Mouse (Mus musculus) heart, postnatal 0 days (tissue): ENCODE results near the gene Gsx1.

Experiments
- CTCF ChIP-seq: IDR thresholded peaks from 2 replicates; pipeline ENCODE4 v1.5.1; 2016; ENCODE audit warnings: antibody characterized with exemption, control low read depth, low read depth
- EP300 ChIP-seq: IDR thresholded peaks from 2 replicates; pipeline ENCODE4 v1.6.1; 2016; ENCODE audit warnings: antibody characterized with exemption, low read depth

- TF ChIP-seq CTCF = no peak
- TF ChIP-seq EP300 = no peak
These were observed 18.4 kb upstream of the Gsx1 start for GRCm38 (mm10) chr5:147170088-147170487.
